Mouse (Mus musculus): ENCODE measurements around the gene Hist1h2ak. TPM values are rescaled to one million over a fixed set of nuclear protein-coding genes. Genes with fewer than 3 reads are reported as not detected.
A peak's percentile ranks its signal among the peaks of the same experiment; 100 is the strongest.
"Not testable (repeated sequence)": the region's sequence is repeated elsewhere in the genome, so short reads cannot be mapped to it uniquely, and the experiment has no call there.

Gene Hist1h2ak
- total and polyA plus RNA-seq, 2 experiments from 2014 or later = 10.3 to 128 TPM

GRCm38 (mm10) chr13:21749387-21750158 lies 4.1 kb downstream of the Hist1h2ak start:
- peaks cover 18% of the 10 kb centered on the region for H3K4me1 ChIP-seq (ENCODE audit: control insufficient read depth, insufficient read depth)
- peak overlapping the region; percentile 72 for H3K27ac ChIP-seq (ENCODE audit: low read depth)
- peak overlapping the region; percentile 48 for H3K4me3 ChIP-seq (ENCODE audit: low read depth, low read length)
- no peaks in the 10 kb centered on the region for H3K27me3 ChIP-seq (ENCODE audit: control insufficient read depth, insufficient read depth, low read length)
- ATAC-seq (ENCODE audit: insufficient read depth, low read depth) = no peak
- no peaks in the 10 kb centered on the region for H3K9me3 ChIP-seq (replicated peaks; ENCODE audit: control insufficient read depth, low read length)
- WGBS = 15% methylated on average over 5 of the region's 5 CpGs
- peak overlapping the region; percentile 46 for H3K9ac ChIP-seq (replicated peaks; ENCODE audit: low read depth, low read length)
- H3K4me2 ChIP-seq (ENCODE audit: low read depth, low read length) = peak overlapping the region; percentile 67
- no peaks in the 10 kb centered on the region for H3K36me3 ChIP-seq (replicated peaks; ENCODE audit: control insufficient read depth, insufficient read depth, low read length)
- DNase-seq (ENCODE audit: low spot score) = no peak
- no peak for TF ChIP-seq EP300 (IDR thresholded peaks at IDR 0.05; ENCODE audit: low read depth)
- no peak for TF ChIP-seq CTCF (IDR thresholded peaks at IDR 0.05; ENCODE audit: low read depth)

DNA sequence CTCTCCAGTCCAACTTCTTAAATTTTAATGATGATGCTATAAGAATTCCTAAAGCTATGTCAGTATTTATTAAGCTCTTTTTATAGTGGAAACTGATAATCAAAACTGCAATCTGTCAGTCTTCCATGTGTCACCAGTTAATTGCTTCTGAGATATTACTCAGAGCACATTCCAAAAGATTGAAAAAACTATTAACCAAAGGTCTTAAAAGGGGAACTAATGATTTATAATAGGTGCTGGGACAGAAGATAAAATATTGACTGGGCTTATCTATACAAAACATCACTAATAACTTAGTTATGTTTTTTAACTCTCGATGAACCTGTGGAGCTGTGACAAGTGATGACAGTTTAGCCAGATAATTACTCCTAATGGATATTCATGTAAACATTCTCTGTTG lies 8.6 kb downstream of the Hist1h2ak start:
- Histone ChIP-seq H3K9ac (replicated peaks; ENCODE audit: low read depth, low read length) (no peak overlapping the region), H3K4me1 (ENCODE audit: control insufficient read depth, insufficient read depth) (peaks cover 11% of the 10 kb centered on the region; the same call in 1 of the 2 replicates), H3K27me3 (ENCODE audit: control insufficient read depth, insufficient read depth, low read length) (no peaks in the 10 kb centered on the region), H3K9me3 (replicated peaks; ENCODE audit: control insufficient read depth, low read length) (no peaks in the 10 kb centered on the region), H3K4me3 (ENCODE audit: low read depth, low read length) (no peak overlapping the region), H3K4me2 (ENCODE audit: low read depth, low read length) (no peak overlapping the region), H3K36me3 (replicated peaks; ENCODE audit: control insufficient read depth, insufficient read depth, low read length) (no peaks in the 10 kb centered on the region), H3K27ac (ENCODE audit: low read depth) (no peak overlapping the region)
- 56% methylated on average over 1 of the region's 1 CpGs for WGBS
- DNase-seq (ENCODE audit: low spot score) (no peak), ATAC-seq (ENCODE audit: insufficient read depth, low read depth) (no peak)
- TF ChIP-seq CTCF (IDR thresholded peaks at IDR 0.05; ENCODE audit: low read depth) (no peak), EP300 (IDR thresholded peaks at IDR 0.05; ENCODE audit: low read depth) (no peak)

- not testable (repeated sequence) for H3K4me1 ChIP-seq (ENCODE audit: control insufficient read depth, insufficient read depth); H3K27me3 ChIP-seq (ENCODE audit: control insufficient read depth, insufficient read depth, low read length); H3K9me3 ChIP-seq (replicated peaks; ENCODE audit: control insufficient read depth, low read length); H3K36me3 ChIP-seq (replicated peaks; ENCODE audit: control insufficient read depth, insufficient read depth, low read length)
- peak within 1 kb of the TSS; percentile 77 for H3K27ac ChIP-seq (ENCODE audit: low read depth)
- H3K4me2 ChIP-seq (ENCODE audit: low read depth, low read length) = peak within 1 kb of the TSS; percentile 61
- under 1% methylated on average over 31 of the region's 56 CpGs for WGBS
- DNase-seq (ENCODE audit: low spot score) = peak; percentile 70
- peak within 1 kb of the TSS; percentile 52 for H3K4me3 ChIP-seq (ENCODE audit: low read depth, low read length)
- peak; percentile 82 for ATAC-seq (ENCODE audit: insufficient read depth, low read depth)
- peak within 1 kb of the TSS; percentile 59 for H3K9ac ChIP-seq (replicated peaks; ENCODE audit: low read depth, low read length)
Observed at GRCm38 (mm10) chr13:21734906-21735767, 18.5 kb downstream of the Hist1h2ak start, which contains the start of gene Hist1h4j. Gene Hist1h4j (plus strand): TSS chr13:21735064.

- Histone ChIP-seq H3K4me3 (ENCODE audit: low read depth, low read length) (peak overlapping the region; percentile 52), H3K4me1 (ENCODE audit: control insufficient read depth, insufficient read depth) (no peaks in the 10 kb centered on the region), H3K36me3 (replicated peaks; ENCODE audit: control insufficient read depth, insufficient read depth, low read length) (no peaks in the 10 kb centered on the region), H3K27ac (ENCODE audit: low read depth) (peak overlapping the region; percentile 77), H3K9ac (replicated peaks; ENCODE audit: low read depth, low read length) (peak overlapping the region; percentile 59), H3K9me3 (replicated peaks; ENCODE audit: control insufficient read depth, low read length) (no peaks in the 10 kb centered on the region), H3K4me2 (ENCODE audit: low read depth, low read length) (peak overlapping the region; percentile 61), H3K27me3 (ENCODE audit: control insufficient read depth, insufficient read depth, low read length) (no peaks in the 10 kb centered on the region)
- DNase-seq (ENCODE audit: low spot score) (peak; percentile 92), ATAC-seq (ENCODE audit: insufficient read depth, low read depth) (peak; percentile 74)
- TF ChIP-seq EP300 (IDR thresholded peaks at IDR 0.05; ENCODE audit: low read depth) (no peak), CTCF (IDR thresholded peaks at IDR 0.05; ENCODE audit: low read depth) (peak; percentile 86)
- under 1% methylated on average over 21 of the region's 21 CpGs for WGBS
Observed at GRCm38 (mm10) chr13:21734010-21734905, 19.4 kb downstream of the Hist1h2ak start.

DNA sequence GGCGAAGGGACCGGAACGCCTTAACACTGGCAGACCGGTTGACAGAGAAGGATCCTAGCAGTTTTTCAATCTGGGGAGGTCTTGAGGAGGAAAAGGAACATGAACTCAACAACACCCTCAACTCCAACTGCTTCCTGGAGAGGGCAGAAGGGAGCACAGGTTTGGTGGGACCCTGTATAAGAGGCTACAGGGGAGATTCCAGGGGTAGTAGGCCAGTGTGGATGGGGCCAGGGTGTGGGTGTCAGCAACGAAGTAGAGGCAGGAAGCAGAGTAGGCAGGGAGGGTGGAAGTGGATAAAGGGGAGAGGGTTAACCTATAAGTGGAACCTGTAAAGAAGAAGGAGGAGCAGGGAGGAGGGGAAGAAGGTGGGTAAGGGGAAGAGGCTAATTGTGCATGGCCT lies 20.2 kb downstream of the Hist1h2ak start:
- Histone ChIP-seq H3K4me3 (ENCODE audit: low read depth, low read length) (no peak overlapping the region), H3K9ac (replicated peaks; ENCODE audit: low read depth, low read length) (no peak overlapping the region), H3K4me2 (ENCODE audit: low read depth, low read length) (no peak overlapping the region), H3K36me3 (replicated peaks; ENCODE audit: control insufficient read depth, insufficient read depth, low read length) (no peaks in the 10 kb centered on the region), H3K9me3 (replicated peaks; ENCODE audit: control insufficient read depth, low read length) (no peaks in the 10 kb centered on the region), H3K4me1 (ENCODE audit: control insufficient read depth, insufficient read depth) (no peaks in the 10 kb centered on the region), H3K27ac (ENCODE audit: low read depth) (no peak overlapping the region), H3K27me3 (ENCODE audit: control insufficient read depth, insufficient read depth, low read length) (no peaks in the 10 kb centered on the region)
- TF ChIP-seq EP300 (IDR thresholded peaks at IDR 0.05; ENCODE audit: low read depth) (no peak), CTCF (IDR thresholded peaks at IDR 0.05; ENCODE audit: low read depth) (no peak)
- ATAC-seq (ENCODE audit: insufficient read depth, low read depth) (no peak), DNase-seq (ENCODE audit: low spot score) (no peak)
- WGBS = 84% methylated on average over 5 of the region's 5 CpGs
